In the genomic region with DNA sequence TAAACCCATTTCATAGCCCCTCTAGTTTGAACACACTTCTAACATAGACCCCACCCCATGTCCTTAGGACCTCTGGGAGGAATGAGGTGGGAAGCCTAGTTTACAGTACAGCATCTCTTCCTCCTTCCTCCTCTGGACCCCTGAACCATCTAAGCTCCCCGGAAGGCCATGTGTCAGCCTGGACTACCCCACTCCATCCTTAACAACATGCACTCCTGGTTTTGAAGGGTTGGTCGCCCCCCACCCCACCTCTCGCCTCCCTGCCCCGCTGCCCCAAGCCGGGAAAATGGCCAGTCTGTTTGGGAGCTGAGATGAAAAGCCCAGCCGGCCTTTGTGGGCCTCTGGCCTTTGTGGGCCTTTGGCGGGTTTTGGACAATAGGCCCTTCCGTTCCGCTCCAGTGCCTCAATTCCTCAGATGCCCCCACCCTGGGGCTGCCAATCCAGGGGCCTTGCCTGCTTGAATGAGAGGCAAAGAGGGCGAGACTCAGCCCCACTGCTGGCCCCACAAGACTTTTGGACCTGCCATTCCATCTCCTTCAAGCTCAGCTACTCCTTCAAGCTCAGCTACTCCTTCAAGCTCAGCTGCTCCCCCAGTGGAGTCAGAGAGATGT, we compare ENCODE assay signal across 6 mouse cellular contexts. TPM values are rescaled to one million over a fixed set of nuclear protein-coding genes. Genes with fewer than 3 reads are reported as not detected.
"Had no signal": no experiment of that assay in that cellular context is flagged by ENCODE, and none has a peak within 500 bp of the region (broad histone marks: within the 10 kb centered on the region; RNA-seq: fewer than 3 reads in every experiment).

No protein-coding gene starts in this region.

RNA-seq across cellular contexts. Expression of gene Arid3c, which starts 45.0 kb away (rescaled TPM):
- polyA plus RNA-seq: liver, adult 2 months; liver, embryonic 14.5 days; lung, embryonic 16.5 days; myocyte; stomach, embryonic 16.5 days; thymus, postnatal 0 days had no signal
